Mouse (Mus musculus) liver, postnatal 0 days (tissue): ENCODE measurements around the gene Crnkl1. TPM values are rescaled to one million over a fixed set of nuclear protein-coding genes. Genes with fewer than 3 reads are reported as not detected.

ENCODE experiments used
- ATAC-seq: fragments of 200-750 bp; cut with Nextera tagmentation; 2 replicates; pipeline ENCODE4 v1.8.0; 2017; ENCODE audit warnings: mild to moderate bottlenecking, moderate library complexity
- DNase-seq: peaks from one replicate; pipeline ENCODE4 v3.0.0-alpha.2; 2016
- H3K27ac ChIP-seq: fragments of 300-500 bp; sonication (generic); 2 replicates; pipeline ENCODE4 v1.5.1; 2014; ENCODE audit warnings: antibody characterized with exemption, moderate library complexity, mild to moderate bottlenecking, low read depth
- H3K27me3 ChIP-seq: fragments of 300-500 bp; sonication (generic); 2 replicates; pipeline ENCODE4 v1.6.1; 2014; ENCODE audit warnings: low read length, control low read depth, mixed read lengths; ENCODE audit not compliant: insufficient read depth
- H3K36me3 ChIP-seq: fragments of 300-500 bp; sonication (generic); replicated peaks from 2 replicates; pipeline ENCODE4 v1.6.1; 2014; ENCODE audit warnings: mild to moderate bottlenecking, control low read depth, low read length, moderate library complexity, mixed read lengths; ENCODE audit not compliant: insufficient read depth
- H3K4me1 ChIP-seq: fragments of 300-500 bp; sonication (generic); 2 replicates; pipeline ENCODE4 v1.6.1; 2014; ENCODE audit warnings: antibody characterized with exemption, mild to moderate bottlenecking, control low read depth; ENCODE audit not compliant: insufficient read depth
- H3K4me2 ChIP-seq: fragments of 300-500 bp; sonication (generic); 2 replicates; pipeline ENCODE4 v1.6.1; 2014; ENCODE audit warnings: low read depth, mild to moderate bottlenecking, low read length, moderate library complexity, mixed read lengths
- H3K4me3 ChIP-seq: fragments of 300-500 bp; sonication (generic); 2 replicates; pipeline ENCODE4 v1.5.1; 2014; ENCODE audit warnings: low read depth, low read length
- H3K9ac ChIP-seq: fragments of 300-500 bp; sonication (generic); replicated peaks from 2 replicates; pipeline ENCODE4 v1.6.1; 2014; ENCODE audit warnings: mild to moderate bottlenecking, moderate library complexity
- H3K9me3 ChIP-seq: fragments of 300-500 bp; sonication (generic); 2 replicates; pipeline ENCODE4 v1.6.1; 2016; ENCODE audit warnings: mild to moderate bottlenecking, control low read depth, low read length, mixed read lengths
- CTCF ChIP-seq: sonication (generic); IDR thresholded peaks from 2 replicates; pipeline ENCODE4 v1.5.1; 2016; ENCODE audit warnings: antibody characterized with exemption, low read depth
- EP300 ChIP-seq: IDR thresholded peaks from 2 replicates; pipeline ENCODE4 v1.6.1; 2016; ENCODE audit warnings: antibody characterized with exemption, low read depth, mild to moderate bottlenecking
- WGBS: fragments of 180-500 bp; shearing (Covaris S2); extraction: QIAGEN DNeasy Blood & Tissue Kit; methylation state at CpG from one replicate; pipeline ENCODE4 v1.1.7; 2014; ENCODE audit not compliant: insufficient replicate concordance; 5-methylcytosine and 5-hydroxymethylcytosine counted together
- polyA plus RNA-seq: library from polyadenylated mRNA; unstranded; fragments of >200 nt; fragmentation: Nextera tagmentation; extraction: Ambion mirVana; gene quantifications from 2 replicates; pipeline ENCODE4 v1.2.1, GENCODE M21; 2015

The Crnkl1 gene
- polyA plus RNA-seq, 1 experiment from 2014 or later: 10.7 TPM

DNA sequence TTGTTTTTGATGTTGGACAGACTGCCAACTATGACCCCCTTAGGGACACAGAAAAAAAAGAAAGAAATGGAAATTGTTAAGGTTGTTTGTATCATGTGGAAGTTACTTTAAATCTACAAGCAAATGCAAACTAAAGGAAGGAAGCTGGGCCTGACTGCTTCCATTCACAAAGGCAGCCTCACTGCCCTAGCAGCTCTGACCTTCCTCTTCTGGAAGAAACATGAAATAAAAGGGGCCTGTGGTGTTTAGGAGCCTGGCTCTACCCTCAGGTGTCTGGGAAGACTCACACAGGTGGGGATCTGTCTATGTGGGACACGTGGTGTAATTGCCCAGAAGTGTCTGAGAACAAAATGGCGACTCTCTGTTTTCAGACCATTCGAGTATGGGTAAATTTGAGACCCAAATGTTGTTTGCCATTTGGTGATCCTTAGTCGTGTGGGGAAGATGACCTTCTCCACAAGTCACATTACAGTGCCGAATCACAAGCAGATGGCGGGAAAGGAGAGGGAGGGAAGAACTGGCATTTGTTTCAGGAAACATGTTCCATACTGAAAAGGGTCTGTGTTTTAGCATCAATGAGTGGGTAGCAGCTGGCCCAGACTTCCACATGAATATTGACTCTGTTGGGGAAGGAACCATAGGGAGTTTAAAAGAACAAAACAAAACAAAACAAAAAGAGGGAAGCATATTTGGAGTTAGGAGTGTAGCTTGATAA is 45.9 kb downstream of the Crnkl1 start:
- Histone ChIP-seq H3K4me1 (peaks cover 7% of the 10 kb centered on the region; the same call in 1 of the 2 replicates), H3K9ac (no peak overlapping the region), H3K36me3 (peaks cover 7% of the 10 kb centered on the region), H3K4me2 (no peak overlapping the region), H3K4me3 (no peak overlapping the region), H3K27me3 (no peaks in the 10 kb centered on the region), H3K9me3 (no peaks in the 10 kb centered on the region), H3K27ac (peak overlapping the region; percentile 66)
- WGBS: 63% methylated on average over 6 of the region's 6 CpGs
- DNase-seq: no peak
- ATAC-seq: no peak
- TF ChIP-seq EP300: no peak

- Histone ChIP-seq H3K4me3 (no peak overlapping the region), H3K4me2 (peak overlapping the region; percentile 11; the same call in 1 of the 2 replicates), H3K9me3 (no peaks in the 10 kb centered on the region), H3K4me1 (peaks cover 7% of the 10 kb centered on the region; the same call in 1 of the 2 replicates), H3K27me3 (no peaks in the 10 kb centered on the region), H3K9ac (no peak overlapping the region), H3K36me3 (peaks cover 13% of the 10 kb centered on the region), H3K27ac (peak overlapping the region; percentile 67)
- DNase-seq: peak; percentile 59
- ATAC-seq: peak; percentile 72
- TF ChIP-seq CTCF (peak; percentile 65), EP300 (no peak)
- 44% methylated on average over 14 of the region's 14 CpGs for WGBS
These were observed 46.7 kb downstream of the Crnkl1 start for GRCm38 (mm10) chr2:145887937-145888765.

GRCm38 (mm10) chr2:145884913-145885785 is 49.7 kb downstream of the Crnkl1 start:
- H3K4me2 ChIP-seq: no peak overlapping the region
- no peak overlapping the region for H3K4me3 ChIP-seq
- peaks cover 7% of the 10 kb centered on the region; the same call in 1 of the 2 replicates for H3K4me1 ChIP-seq
- peak overlapping the region; percentile 55; the same call in 1 of the 2 replicates for H3K27ac ChIP-seq
- TF ChIP-seq CTCF (no peak), EP300 (no peak)
- DNase-seq (no peak), ATAC-seq (no peak)
- H3K36me3 ChIP-seq: peaks cover 21% of the 10 kb centered on the region
- 65% methylated on average over 14 of the region's 14 CpGs for WGBS
- H3K9ac ChIP-seq: no peak overlapping the region
- H3K9me3 ChIP-seq: no peaks in the 10 kb centered on the region
- no peaks in the 10 kb centered on the region for H3K27me3 ChIP-seq

DNA sequence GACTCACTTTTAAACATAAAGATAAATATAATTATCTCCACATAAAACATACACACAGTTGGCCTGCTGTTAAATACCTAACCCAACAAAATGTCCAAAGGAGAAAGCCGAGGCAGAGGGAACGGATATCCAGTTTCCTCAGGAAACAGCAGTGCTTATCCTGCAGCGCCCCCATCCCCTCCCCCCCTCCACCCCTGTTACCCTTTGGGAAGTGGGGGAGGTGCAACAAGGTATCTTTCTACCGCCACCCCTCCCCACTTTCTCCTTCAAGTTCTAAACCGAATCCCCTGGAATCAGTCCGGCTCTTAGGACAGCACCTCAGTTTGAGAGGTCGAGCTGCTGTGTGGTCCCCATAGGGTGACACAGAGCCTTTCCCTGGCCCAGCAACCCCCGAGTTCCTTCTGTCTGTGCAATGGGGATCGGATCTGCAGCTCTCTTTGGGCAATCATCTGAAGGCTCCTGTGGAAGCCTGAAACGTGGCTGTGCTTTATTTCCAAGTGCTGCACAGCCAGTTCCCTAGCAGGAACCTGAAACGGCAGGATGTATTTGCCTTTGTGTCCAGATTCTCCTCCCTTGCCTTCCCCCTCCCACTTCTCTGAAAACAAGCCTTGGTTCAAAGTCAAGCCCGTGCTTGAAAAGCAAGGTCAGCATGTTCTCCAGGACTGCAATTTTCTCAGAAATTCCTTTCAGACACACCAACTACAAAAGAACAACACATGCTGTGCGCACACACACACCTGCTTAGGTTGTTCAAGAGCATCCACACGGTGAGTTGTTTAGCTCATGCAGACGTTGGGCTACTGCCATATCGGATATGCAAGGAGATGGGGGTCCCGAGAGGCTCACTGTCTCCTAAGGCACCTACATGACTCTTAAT is 50.5 kb downstream of the Crnkl1 start:
- peak; percentile 25; the same call in 1 of the 2 replicates for ATAC-seq
- peak overlapping the region; percentile 55 for H3K27ac ChIP-seq
- H3K9ac ChIP-seq: no peak overlapping the region
- H3K4me1 ChIP-seq: peaks cover 7% of the 10 kb centered on the region; the same call in 1 of the 2 replicates
- H3K4me2 ChIP-seq: no peak overlapping the region
- TF ChIP-seq CTCF (no peak), EP300 (no peak)
- no peak overlapping the region for H3K4me3 ChIP-seq
- 35% methylated on average over 17 of the region's 17 CpGs for WGBS
- H3K36me3 ChIP-seq: peaks cover 22% of the 10 kb centered on the region
- DNase-seq: no peak
- no peaks in the 10 kb centered on the region for H3K27me3 ChIP-seq
- H3K9me3 ChIP-seq: no peaks in the 10 kb centered on the region

- no peaks in the 10 kb centered on the region for H3K4me1 ChIP-seq
- no peak overlapping the region for H3K4me3 ChIP-seq
- H3K36me3 ChIP-seq: peaks cover 33% of the 10 kb centered on the region
- H3K27me3 ChIP-seq: no peaks in the 10 kb centered on the region
- TF ChIP-seq CTCF (peak; percentile 59), EP300 (no peak)
- H3K9ac ChIP-seq: no peak overlapping the region
- 15% methylated on average over 2 of the region's 2 CpGs for WGBS
- no peak for ATAC-seq
- H3K27ac ChIP-seq: no peak overlapping the region
- H3K9me3 ChIP-seq: no peaks in the 10 kb centered on the region
- no peak for DNase-seq
- no peak overlapping the region for H3K4me2 ChIP-seq
These were observed 52.4 kb downstream of the Crnkl1 start for GRCm38 (mm10) chr2:145882398-145882797.
